Mouse (Mus musculus) activated CD4-positive, CD25-positive, alpha-beta regulatory T cell, adult 4 months (primary cell): ENCODE measurements around the gene Gm10309. TPM values are rescaled to one million over a fixed set of nuclear protein-coding genes. Genes with fewer than 3 reads are reported as not detected.
"Not testable (repeated sequence)": the region's sequence is repeated elsewhere in the genome, so short reads cannot be mapped to it uniquely, and the experiment has no call there.

Experiments used
- ATAC-seq: one replicate; pipeline ENCODE4 v1.8.0; 2017
- polyA plus RNA-seq, 2 experiments: library from polyadenylated mRNA; unstranded; fragments of 100-300 nt; shearing (Covaris generic); gene quantifications; one replicate each; pipeline ENCODE4 v1.2.1; 2017

Gm10309 gene
- polyA plus RNA-seq, 2 experiments from 2014 or later: 0.60 to 0.93 TPM

GRCm38 (mm10) chr17:86508212-86508490 is 3.1 kb upstream of the Gm10309 start:
- no peak for ATAC-seq

DNA sequence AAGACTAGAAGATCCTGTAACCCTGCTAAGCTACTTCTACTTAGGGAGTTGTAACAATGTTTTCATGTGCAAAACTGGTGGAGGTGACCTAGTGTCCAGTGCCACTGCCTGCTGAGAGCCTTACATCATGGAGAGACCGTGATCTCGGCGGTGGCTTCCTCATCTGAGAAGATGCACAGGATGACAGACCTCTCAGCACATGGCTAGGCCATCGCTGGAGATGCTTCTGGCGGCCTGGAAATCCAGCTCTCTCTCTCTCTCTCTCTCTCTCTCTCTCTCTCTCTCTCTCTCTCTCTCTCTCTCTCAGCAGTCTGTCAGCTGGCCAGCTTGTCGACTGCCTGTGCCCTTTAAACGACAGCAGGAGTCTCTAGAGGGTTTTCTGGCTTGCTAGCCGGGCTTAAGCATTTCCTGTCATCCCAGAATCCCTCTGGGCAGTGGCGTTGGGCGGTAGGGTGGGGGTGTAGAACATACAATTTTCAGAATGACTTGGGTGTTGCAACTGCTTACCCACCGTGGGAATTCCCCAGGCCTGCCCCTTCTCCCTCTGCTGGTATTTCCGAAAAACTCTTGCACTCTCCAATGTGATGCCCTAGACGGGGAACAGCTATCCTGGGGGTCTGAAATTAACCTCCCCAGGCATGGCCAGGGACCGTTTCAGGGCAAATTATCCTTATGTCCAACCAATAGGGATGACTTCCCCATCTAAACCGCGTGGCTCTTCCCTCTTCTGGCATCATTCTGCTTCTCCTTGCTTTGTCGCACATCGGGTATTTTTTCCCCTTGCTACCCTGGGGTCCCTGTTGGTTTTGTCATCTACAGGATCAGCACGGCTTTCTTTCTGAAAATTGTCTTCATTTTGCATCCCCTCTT is 2.5 kb upstream of the Gm10309 start:
- peak; percentile 36 for ATAC-seq

- ATAC-seq: no peak
These were observed 1.8 kb upstream of the Gm10309 start for GRCm38 (mm10) chr17:86506881-86507280.

GRCm38 (mm10) chr17:86503208-86503897 is 1.7 kb downstream of the Gm10309 start:
- no peak for ATAC-seq

DNA sequence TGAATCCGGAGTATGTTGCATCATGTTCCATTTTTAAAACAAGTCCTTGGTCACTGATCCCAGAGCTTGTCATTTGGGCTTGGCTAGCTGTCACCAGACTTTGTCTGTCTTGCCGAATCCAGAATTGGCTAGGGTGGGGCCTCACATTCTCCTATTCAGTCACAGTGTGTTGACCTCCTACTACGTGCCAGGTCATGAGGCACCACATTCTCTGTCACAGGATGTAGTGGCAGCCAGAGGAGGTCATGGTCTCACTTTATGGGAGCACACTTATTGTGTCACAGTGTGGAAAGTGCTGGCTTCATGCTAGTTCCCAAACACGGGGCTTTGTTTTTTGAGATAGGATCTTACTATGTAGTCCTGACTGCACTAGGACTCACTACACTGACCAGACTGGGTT is 3.6 kb downstream of the Gm10309 start:
- ATAC-seq: no peak

- ATAC-seq: no peak
These were observed 5.5 kb downstream of the Gm10309 start for GRCm38 (mm10) chr17:86499359-86500045.

GRCm38 (mm10) chr17:86497302-86497701 is 7.7 kb downstream of the Gm10309 start:
- ATAC-seq: no peak

DNA sequence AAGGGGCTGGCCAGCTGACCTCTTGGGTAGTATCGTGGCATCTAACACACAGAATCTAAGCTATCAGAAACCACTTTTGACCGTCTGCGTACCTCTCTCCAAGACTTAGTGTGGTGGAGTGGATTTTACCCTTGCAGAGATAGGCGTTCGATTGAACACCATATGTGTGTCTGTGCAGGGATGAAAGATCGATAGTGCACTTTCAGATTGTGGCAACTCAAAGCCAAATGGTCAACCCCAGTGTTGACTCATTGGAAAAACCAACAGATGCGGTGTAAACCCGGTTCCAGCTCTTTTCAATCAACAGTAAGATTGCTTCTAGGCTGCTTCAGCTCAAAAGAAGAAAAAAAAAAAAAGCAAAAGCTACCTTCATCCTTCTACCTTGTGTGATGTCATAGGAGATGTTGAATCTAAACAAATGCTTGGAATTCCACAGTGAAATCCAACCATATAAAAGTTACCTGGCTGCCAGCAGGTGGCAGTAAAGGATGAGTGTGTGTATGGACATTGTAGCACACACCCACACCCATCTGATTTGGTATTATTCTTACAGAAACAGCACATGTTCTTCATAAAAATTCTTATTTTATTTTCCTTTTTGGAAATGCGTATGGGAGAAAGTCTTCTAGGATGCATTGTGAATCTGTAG is 8.8 kb downstream of the Gm10309 start:
- ATAC-seq: no peak

DNA sequence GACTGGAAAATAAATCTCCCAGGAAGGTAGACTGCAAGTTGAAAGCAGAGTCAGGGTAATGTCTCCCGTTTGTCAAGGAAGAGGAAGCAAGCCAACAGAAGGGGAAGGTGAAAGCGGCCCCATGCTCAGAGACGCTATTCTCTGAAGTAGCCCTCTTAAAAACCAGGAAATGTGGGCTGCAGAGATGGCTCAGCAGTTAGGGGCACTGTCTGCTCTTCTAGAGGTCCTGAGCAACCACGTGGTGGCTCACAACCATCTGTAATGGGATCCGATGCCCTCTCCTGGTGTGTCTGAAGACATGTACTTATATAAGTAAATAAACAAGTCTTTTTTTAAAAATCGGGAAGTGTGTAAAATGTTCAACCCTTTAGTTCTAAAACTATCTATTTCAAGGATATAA is 10.1 kb downstream of the Gm10309 start:
- no peak for ATAC-seq

DNA sequence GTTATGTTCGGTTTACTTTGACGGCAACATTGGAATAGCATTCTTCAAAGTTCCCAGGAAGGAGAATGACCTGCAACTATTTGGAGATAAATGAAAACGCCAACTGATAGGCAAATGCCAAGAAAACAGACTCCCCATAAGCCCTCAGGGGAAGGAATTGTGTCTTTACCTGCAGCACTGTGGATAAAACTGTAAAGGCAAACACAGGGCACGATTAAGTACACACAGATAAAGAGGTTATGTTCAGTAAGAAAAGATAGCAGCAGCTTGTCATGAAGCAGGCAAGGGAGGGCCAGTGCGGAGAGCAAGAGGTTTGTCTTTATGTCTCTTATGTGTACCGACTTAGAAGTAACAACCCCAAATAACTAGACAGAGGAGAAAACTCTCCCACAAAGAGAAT is 10.5 kb downstream of the Gm10309 start:
- ATAC-seq: no peak

DNA sequence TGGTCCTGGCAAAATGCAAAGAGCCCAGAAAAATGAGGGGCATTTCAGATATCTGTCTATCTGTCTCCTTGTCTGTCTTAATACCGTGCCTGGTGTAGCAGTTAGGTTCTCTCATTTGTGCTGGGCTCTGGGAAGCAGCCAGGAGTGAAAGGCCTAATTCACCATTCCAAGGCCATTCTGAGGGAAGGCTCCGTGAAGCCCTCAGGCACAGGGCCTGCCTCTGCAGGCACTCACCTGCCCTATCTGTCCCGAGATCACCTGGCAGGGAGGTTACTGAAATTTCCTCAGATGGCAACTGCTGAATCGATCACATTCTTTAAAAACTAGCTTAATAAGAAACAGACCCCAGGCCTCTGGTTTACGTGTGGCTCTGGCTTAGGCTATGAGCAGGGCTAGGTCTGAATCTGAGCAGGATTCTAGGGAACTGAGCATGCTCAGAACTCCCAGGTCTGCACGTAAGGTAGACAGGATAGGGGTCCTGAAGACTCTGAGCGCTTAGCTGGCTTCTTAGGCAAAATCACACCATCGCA is 11.1 kb downstream of the Gm10309 start:
- ATAC-seq: no peak

DNA sequence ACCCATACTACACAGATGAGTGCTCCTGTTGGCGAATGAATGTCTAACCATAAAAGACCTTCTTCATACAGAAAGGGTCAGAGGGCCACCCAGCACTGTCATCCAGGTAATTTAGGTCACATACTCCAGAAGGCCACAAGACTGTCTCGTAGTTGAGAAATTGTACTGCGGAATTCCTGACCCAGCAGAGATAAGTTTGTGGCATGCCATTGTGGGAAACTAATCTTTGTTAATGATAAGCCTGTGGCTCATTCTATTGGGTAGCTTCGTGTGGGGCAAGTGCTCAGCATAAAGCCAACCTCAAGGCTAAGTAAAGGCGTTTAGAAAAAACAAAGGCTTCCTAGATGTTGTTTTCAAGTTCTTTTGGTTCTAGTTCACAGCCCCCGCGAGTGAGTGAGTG is 12.7 kb downstream of the Gm10309 start:
- ATAC-seq: no peak

GRCm38 (mm10) chr17:86489827-86490226 is 15.2 kb downstream of the Gm10309 start:
- no peak for ATAC-seq

DNA sequence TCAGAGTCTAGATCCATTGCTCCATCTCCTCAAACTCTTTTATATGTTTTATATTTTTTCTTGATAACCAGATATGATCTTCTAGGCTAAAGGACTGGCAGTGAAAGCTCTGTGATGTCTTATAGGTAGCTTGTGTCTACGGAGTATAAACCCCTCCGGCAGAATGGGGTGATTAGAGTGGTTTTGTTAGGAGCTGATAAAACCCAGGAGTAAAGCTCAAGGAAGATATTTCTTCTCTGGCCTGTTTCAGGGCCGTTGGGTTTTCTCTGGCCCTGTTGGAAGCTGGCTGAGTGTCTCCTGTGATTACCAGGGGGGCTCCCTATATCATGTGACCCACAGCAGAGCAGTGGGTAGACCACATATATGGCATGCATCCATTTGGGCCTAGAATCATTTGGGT is 17.6 kb downstream of the Gm10309 start:
- no peak for ATAC-seq

- ATAC-seq: no peak
These were observed 18.4 kb downstream of the Gm10309 start for GRCm38 (mm10) chr17:86486657-86487056.

DNA sequence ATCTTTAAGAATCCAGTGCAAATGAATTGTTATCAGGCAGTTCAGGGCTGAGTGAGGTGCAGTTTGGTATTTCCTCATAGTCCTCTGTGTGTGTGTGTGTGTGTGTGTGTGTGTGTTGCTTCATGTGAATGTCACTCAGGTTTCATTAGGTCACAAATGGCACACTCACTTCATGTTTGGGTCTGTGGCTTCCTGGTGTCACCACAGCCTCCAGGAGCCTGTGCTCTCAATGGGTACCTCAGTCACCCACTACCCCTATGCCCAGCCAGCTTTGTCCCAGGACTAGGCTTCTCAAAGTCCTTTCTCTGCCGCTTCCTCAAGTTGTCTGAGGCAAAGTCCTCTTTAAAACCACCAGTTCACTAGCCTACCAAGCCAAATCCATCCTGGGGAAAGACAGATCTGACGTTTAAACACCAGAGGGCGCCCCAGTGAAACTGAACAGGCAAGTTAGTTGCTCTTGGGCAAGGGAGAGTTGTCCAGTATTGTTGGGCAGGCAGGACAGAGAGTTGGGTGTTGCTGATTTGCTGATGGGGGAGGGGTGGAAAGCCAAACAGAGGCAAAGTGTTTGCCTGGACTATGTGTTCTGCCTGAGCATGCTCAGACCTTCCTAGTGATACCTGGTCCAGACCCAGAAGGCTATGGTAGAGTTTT is 20.8 kb downstream of the Gm10309 start:
- no peak for ATAC-seq

DNA sequence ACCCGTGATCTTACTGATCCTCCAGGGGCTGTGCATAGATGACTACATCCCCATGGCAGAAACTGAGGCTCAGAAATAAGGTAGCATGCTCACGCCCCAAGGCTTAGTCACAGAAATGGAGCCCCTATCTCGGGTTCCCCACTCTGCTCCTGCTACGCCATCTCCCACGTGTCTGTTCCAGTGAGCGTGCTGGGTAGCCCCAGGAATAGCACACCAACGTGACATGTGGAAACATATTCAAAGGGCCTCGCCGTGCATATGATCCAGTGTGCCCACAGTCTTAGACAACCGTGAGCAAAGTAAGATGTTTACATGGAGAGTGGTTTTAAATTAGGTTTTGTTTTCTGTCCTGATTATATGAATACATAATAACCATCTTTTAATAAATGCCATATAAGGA is 22.4 kb downstream of the Gm10309 start:
- ATAC-seq: no peak

- no peak for ATAC-seq
These were observed 25.6 kb downstream of the Gm10309 start for GRCm38 (mm10) chr17:86479406-86479805.

GRCm38 (mm10) chr17:86477401-86477800 is 27.6 kb downstream of the Gm10309 start:
- ATAC-seq: not testable (repeated sequence)

- ATAC-seq: no peak
These were observed 28.4 kb downstream of the Gm10309 start for GRCm38 (mm10) chr17:86476674-86477073.

- ATAC-seq: peak; percentile 49
These were observed 33.3 kb downstream of the Gm10309 start for GRCm38 (mm10) chr17:86471684-86472083.

DNA sequence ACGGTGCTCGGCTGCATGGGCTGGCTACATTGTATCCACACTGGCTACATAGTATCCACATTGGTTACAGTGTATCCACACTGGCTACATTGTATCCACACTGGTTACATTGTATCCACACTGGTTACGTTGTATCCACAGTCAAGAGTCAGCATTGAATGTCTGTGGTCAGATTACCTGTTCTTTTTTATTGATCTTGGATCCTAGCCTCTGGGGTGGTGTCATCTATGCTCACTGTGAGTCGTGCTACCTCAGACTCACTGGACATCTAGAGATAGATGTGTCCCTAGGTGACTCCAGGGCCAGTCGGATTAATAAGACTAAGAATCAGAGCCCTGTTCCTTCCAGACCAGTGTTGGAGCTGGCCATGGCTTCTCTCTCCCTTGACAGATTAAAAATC is 34.9 kb downstream of the Gm10309 start:
- ATAC-seq: no peak
